Mouse (Mus musculus): ENCODE measurements around the gene Rxrg.

Gene Rxrg

GRCm38 (mm10) chr1:167598255-167599081, at the start of gene Rxrg:
Gene Rxrg (plus strand): TSS chr1:167598384.
- in situ Hi-C loops (cut with MboI, MseI): no loop called here

DNA sequence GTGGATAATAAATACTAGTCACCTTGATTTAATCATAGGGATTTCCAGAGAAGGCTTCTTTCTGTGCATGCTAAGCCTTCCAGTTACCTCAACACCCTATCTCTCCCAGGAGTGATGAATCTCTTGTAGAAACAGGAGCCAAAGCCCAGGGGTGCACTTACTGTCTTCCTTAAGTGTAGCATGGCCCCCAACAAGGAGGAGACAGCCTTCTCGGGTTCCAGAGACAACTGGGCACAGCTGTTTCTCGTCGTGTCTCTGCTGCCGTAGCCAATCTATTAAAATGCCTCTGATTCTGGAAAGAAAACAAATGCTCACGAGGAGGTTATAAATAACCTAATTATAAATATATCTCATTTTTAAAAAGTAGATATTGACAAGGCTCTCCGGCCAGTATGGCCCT, 48.9 kb upstream of the Rxrg start:
- in situ Hi-C loops (cut with MboI, MseI): no loop called here

- in situ Hi-C loops (cut with MboI, MseI): no loop called here
Observed at GRCm38 (mm10) chr1:167551601-167552000, 46.6 kb upstream of the Rxrg start.

GRCm38 (mm10) chr1:167553959-167554526, 44.1 kb upstream of the Rxrg start:
- in situ Hi-C loops (cut with MboI, MseI): no loop called here

DNA sequence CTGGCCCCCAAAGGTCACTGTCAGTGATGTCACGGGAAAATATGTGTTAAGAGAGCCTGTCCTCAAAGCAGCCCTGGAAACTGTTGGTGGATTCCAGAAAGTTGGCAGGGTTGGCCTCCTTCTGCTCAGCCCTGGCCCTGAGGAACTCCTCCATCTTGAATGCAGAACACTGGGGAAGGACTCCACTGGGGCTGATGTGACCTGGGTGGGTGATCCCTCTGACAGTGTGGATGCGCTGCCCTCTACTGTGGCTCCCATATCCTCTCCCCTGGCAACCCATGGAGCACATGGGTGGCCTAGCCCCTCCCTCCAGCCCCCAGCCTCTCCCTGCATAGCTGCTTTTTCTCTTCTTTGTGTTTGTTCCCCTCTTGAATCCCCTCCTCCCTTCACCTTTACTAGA, 31.6 kb upstream of the Rxrg start:
- in situ Hi-C loops (cut with MboI, MseI): no loop called here

- in situ Hi-C loops (cut with MboI, MseI): no loop called here
Observed at GRCm38 (mm10) chr1:167579131-167579530, 19.1 kb upstream of the Rxrg start.

DNA sequence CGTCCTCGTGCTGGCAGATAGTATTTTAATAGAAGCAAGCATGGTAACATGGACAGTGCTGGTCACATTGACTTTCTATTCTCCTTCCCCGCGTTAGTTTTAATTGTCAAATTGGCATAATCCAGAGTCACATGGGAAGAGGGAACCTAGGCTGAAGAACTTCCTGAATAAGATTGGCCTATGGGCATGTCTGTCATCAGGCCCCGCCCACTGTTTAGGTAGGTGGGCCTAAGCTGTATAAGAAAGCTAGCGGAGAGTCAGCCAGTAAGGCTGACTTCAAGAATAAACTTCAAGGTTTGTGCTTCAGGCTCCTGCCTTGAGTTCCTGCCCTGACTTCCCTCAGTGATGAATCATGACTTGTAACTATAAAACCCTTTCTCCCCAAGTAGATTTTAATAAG, 15.0 kb upstream of the Rxrg start:
- in situ Hi-C loops (cut with MboI, MseI): no loop called here

GRCm38 (mm10) chr1:167583888-167584287, 14.3 kb upstream of the Rxrg start:
- in situ Hi-C loops (cut with MboI, MseI): no loop called here

DNA sequence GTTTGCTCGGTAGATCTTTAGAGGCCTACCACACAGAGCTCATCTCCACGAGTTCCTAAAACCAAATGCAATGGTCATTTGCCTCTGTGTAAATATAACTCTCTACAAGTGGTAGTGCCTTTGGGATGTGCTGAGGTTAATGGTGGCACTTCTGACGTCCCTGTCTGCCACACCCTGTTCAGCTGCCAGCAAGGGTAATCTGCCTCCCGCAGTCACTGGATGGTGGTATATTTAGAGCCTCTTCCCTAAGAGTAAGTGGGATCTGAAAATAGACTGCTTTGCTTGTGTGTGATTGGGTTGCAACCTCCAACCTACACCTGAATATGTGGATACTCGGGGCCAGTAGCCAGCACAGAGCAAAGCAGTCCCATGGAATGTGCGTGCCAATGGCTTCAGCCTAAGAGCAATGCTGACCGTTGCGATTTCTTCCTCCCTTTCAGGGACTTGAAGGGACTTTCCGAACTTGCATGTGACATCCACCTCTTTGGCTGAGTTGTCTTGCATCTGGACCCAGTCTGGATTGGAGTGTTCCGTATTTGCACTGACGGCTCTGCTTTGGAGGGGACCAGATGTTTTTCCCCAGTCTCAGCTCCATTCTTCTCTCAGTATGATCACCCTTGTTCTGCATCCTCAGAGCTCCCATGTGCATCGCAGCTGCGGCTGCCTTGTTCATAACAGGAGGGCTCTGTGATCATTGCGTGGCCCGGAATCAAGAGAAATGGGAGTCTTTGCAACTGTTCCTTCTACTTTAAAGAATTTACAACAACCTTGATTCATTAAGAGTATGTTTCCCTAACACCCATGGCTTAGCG, 9.2 kb upstream of the Rxrg start:
- in situ Hi-C loops (cut with MboI, MseI): no loop called here

DNA sequence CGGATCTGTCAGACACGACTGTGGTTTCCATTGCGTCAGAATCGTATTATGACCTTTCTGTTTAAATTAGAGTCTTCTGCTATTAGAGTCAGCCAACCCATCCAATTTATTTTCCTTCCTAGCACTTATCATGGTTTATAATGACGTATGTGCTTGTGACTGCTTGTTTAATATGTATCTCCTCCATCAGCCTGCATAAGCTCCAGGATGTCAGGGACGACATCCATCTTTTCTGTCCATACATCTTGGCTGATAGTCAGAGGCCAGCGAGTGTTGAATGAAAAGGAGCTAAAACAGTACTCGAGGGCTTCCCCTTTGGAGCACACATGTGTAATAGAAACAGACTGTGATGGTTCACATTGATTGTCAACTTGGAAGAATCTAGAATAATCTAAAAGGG, 6.0 kb upstream of the Rxrg start:
- in situ Hi-C loops (cut with MboI, MseI): no loop called here

DNA sequence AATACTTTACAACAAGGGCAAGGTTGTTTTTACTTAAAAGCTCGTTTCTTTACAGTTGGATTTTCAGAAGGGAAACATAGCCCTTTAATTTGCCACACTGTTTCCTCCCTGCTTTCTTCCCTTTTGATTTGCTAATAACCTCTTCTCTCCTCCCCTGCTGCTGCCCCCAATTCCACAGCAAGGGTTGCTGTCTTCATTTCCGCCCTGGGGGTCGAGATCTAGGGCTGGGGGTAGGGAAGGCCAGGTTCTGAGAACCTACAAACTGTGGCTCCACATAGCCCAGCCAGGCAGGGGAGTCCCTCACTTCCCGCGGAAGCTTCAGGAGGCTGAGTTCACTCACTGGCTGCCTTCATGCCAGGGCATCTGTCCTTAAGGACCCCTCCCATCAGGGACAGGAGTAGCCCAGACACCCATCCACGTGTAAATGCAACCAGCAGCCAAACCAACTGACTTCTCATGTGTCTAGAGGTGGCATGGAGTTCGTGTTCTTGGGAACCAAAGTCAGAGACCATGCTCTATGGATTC, 1.1 kb downstream of the Rxrg start:
- in situ Hi-C loops (cut with MboI, MseI): no loop called here

DNA sequence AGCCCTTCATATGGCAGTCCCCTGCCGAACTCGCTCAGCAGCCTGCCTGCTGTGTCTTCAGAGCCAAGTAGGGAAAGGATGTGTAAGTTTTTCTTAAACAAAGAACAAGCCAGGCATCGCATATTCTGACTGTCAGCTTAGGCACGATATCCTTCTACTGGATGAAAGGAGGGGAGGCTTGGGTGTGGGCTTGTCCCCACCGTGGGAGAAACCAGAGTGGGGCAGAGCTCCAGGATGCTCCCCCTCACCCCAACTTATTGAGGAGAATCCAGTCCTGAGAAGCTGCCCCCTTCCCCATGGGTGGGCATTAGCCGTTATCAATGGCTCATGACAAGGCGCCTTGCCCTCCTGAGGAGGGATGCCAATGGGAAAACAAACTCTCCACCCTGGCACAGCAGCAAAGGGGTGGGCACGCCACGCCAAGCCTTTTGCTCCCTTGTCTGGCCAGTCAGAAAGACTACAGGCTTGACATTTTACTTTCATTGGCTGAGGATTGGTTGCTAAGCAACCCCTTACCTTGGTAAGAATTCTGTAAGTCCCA, 10.1 kb downstream of the Rxrg start:
- in situ Hi-C loops (cut with MboI, MseI): no loop called here

- in situ Hi-C loops (cut with MboI, MseI): no loop called here
Observed at GRCm38 (mm10) chr1:167617131-167617530, 18.9 kb downstream of the Rxrg start.

DNA sequence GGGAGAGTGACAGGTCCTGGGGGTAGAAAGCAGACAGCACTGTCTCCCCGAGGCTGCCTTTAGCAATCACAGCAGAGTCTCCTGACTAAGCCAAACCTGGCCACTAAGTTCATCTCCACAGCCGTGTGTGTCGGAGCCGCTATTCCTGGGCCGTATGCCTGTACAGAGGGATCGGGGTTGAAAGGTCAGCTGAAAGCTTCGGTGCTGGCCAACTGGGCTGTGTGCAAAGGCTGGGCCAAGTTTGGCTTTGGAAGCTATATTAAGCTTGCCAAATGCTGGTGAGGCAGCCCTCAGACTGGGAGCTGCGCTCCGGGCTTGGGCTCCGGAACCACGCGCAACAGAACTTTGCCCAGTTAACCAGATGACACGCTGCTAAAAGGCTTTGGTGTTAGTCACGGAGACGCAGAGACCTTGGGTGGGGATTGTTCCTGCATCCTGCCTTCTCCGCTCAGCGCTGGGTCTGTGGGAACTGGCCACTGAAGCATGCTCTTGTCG, 19.9 kb downstream of the Rxrg start:
- in situ Hi-C loops (cut with MboI, MseI): no loop called here

GRCm38 (mm10) chr1:167620206-167620795, 22.1 kb downstream of the Rxrg start:
- in situ Hi-C loops (cut with MboI, MseI): no loop called here

GRCm38 (mm10) chr1:167625098-167625497, 26.9 kb downstream of the Rxrg start:
- in situ Hi-C loops (cut with MboI, MseI): loop anchor here (25.0 kb wide), 1 partner anchor 413 kb away; no protein-coding TSS in a partner anchor

- in situ Hi-C loops (cut with MboI, MseI): loop anchor here (25.0 kb wide), 1 partner anchor 419 kb away; no protein-coding TSS in a partner anchor
Observed at GRCm38 (mm10) chr1:167631765-167632164, 33.6 kb downstream of the Rxrg start.

- in situ Hi-C loops (cut with MboI, MseI): loop anchor here (25.0 kb wide), 1 partner anchor 423 kb away; no protein-coding TSS in a partner anchor
Observed at GRCm38 (mm10) chr1:167635702-167636101, 37.5 kb downstream of the Rxrg start.

DNA sequence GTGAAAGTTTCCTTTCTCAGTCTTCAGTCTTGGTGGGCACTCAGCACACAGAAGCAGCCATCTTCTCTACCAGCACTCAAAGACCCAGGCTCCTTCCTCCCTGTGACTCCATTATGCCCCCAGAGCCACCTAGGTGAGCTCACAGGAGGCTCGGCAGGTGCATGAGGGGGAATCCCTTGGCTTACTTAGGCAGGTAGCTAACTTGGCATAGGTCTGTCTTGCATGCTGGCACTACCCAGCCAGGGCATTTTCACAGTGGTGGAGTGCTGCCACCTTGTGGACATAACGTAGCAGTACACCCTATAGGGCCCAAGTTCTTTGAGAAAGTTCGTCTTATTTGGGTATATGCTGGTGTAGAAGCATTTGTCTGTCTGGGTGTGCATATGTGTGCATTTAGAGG, 38.8 kb downstream of the Rxrg start:
- in situ Hi-C loops (cut with MboI, MseI): loop anchor here (25.0 kb wide), 1 partner anchor 425 kb away; no protein-coding TSS in a partner anchor

DNA sequence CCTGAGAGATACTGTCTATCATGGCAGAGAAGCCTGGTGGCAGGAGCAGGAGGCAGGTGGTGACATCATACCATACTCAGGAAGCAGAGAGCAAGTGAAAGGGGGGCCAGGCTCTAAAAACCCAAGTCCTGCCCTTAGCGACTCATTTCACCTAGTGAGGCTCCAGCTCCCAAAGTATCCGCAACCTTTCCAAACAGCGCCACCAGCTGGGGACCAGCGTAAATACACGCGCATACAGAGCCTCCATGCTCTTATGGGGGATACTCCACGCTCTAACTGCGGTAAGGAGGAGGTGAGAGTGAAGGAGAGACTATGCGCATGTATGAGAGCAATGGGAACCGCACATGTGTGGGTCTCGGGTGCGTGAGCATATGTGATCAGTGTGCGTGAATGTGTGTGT, 39.9 kb downstream of the Rxrg start:
- in situ Hi-C loops (cut with MboI, MseI): loop anchor here (25.0 kb wide), 1 partner anchor 426 kb away; no protein-coding TSS in a partner anchor

GRCm38 (mm10) chr1:167638901-167639300, 40.7 kb downstream of the Rxrg start:
- in situ Hi-C loops (cut with MboI, MseI): loop anchor here (25.0 kb wide), 1 partner anchor 427 kb away; no protein-coding TSS in a partner anchor

All from T-helper 2 cell (primary cell).